Mouse (Mus musculus) embryonic facial prominence, embryonic 14.5 days (tissue): ENCODE data around the gene Rtca. TPM values are rescaled to one million over a fixed set of nuclear protein-coding genes. Genes with fewer than 3 reads are reported as not detected.

Source experiments
- ATAC-seq: fragments of 200-750 bp; cut with Nextera tagmentation; 2 replicates; pipeline ENCODE4 v1.8.0; 2017; ENCODE audit warnings: low read depth, moderate number of reproducible peaks, moderate TSS enrichment
- DNase-seq: peaks from one replicate; pipeline ENCODE4 v3.0.0-alpha.2; 2015; ENCODE audit warnings: low spot score
- H3K27ac ChIP-seq: fragments of 300-500 bp; sonication (generic); replicated peaks from 2 replicates; pipeline ENCODE4 v1.5.1; 2014; ENCODE audit warnings: low read depth, mild to moderate bottlenecking, low read length, moderate library complexity
- H3K27me3 ChIP-seq: fragments of 300-500 bp; sonication (generic); replicated peaks from 2 replicates; pipeline ENCODE4 v1.6.1; 2014; ENCODE audit warnings: low read length; ENCODE audit not compliant: control insufficient read depth, insufficient read depth
- H3K36me3 ChIP-seq: fragments of 300-500 bp; sonication (generic); 2 replicates; pipeline ENCODE4 v1.6.1; 2014; ENCODE audit warnings: low read length, mixed read lengths; ENCODE audit not compliant: control insufficient read depth, insufficient read depth
- H3K4me1 ChIP-seq: fragments of 300-500 bp; sonication (generic); 2 replicates; pipeline ENCODE4 v1.6.1; 2014; ENCODE audit warnings: antibody characterized with exemption, low read length; ENCODE audit not compliant: control insufficient read depth, insufficient read depth
- H3K4me2 ChIP-seq: fragments of 300-500 bp; sonication (generic); 2 replicates; pipeline ENCODE4 v1.6.1; 2014; ENCODE audit warnings: low read depth, mild to moderate bottlenecking, low read length, moderate library complexity, mixed read lengths
- H3K4me3 ChIP-seq: fragments of 300-500 bp; sonication (generic); 2 replicates; pipeline ENCODE4 v1.5.1; 2014; ENCODE audit warnings: low read depth, mild to moderate bottlenecking, low read length
- H3K9ac ChIP-seq: fragments of 300-500 bp; sonication (generic); 2 replicates; pipeline ENCODE4 v1.6.1; 2014; ENCODE audit warnings: low read depth, mild to moderate bottlenecking, low read length, moderate library complexity, mixed read lengths
- H3K9me3 ChIP-seq: fragments of 300-500 bp; sonication (generic); 2 replicates; pipeline ENCODE4 v1.6.1; 2016; ENCODE audit warnings: low read length; ENCODE audit not compliant: control insufficient read depth
- WGBS: fragments of 180-500 bp; shearing (Covaris S2); extraction: QIAGEN DNeasy Blood & Tissue Kit; methylation state at CpG from one replicate; pipeline ENCODE4 v1.1.7; 2014; 5-methylcytosine and 5-hydroxymethylcytosine counted together
- polyA plus RNA-seq: library from polyadenylated mRNA; unstranded; fragments of >200 nt; fragmentation: Nextera tagmentation; extraction: Ambion mirVana; gene quantifications from 2 replicates; pipeline ENCODE4 v1.2.1, GENCODE M21; 2014

Gene Rtca
- polyA plus RNA-seq: 67.0 and 76.9 TPM in 2 replicates

GRCm38 (mm10) chr3:116507772-116508351 lies at the start of gene Rtca:
Gene Rtca (minus strand): TSS chr3:116508208.
- peaks cover 11% of the 10 kb centered on the region for H3K4me1 ChIP-seq
- ATAC-seq: peak; percentile 95
- peaks cover 34% of the 10 kb centered on the region for H3K36me3 ChIP-seq
- peak within 1 kb of the TSS; percentile 92 for H3K9ac ChIP-seq
- 0% methylated on average over 16 of the region's 44 CpGs for WGBS
- peak within 1 kb of the TSS; percentile 74 for H3K27ac ChIP-seq
- H3K9me3 ChIP-seq: no peaks in the 10 kb centered on the region
- H3K4me3 ChIP-seq: peak within 1 kb of the TSS; percentile 89
- H3K4me2 ChIP-seq: peak within 1 kb of the TSS; percentile 73
- H3K27me3 ChIP-seq: no peaks in the 10 kb centered on the region
- peak; percentile 97 for DNase-seq

- DNase-seq: no peak
- WGBS: 83% methylated on average over 5 of the region's 5 CpGs
These were observed 43.4 kb upstream of the Rtca start for GRCm38 (mm10) chr3:116551362-116551761.

GRCm38 (mm10) chr3:116547430-116547829 lies 39.4 kb upstream of the Rtca start:
- Histone ChIP-seq H3K27ac (no peak overlapping the region), H3K36me3 (peaks cover 48% of the 10 kb centered on the region), H3K4me1 (no peaks in the 10 kb centered on the region), H3K9me3 (no peaks in the 10 kb centered on the region), H3K4me3 (no peak overlapping the region), H3K27me3 (no peaks in the 10 kb centered on the region), H3K9ac (no peak overlapping the region), H3K4me2 (no peak overlapping the region)
- ATAC-seq (no peak), DNase-seq (no peak)
- WGBS: 90% methylated on average over 5 of the region's 5 CpGs

More at GRCm38 (mm10) chr3:116551362-116551761, 43.4 kb upstream of the Rtca start:
- no peaks in the 10 kb centered on the region for H3K4me1 ChIP-seq
- no peaks in the 10 kb centered on the region for H3K27me3 ChIP-seq
- no peaks in the 10 kb centered on the region for H3K9me3 ChIP-seq
- no peak overlapping the region for H3K27ac ChIP-seq
- H3K4me2 ChIP-seq: no peak overlapping the region
- no peak overlapping the region for H3K4me3 ChIP-seq
- H3K9ac ChIP-seq: no peak overlapping the region
- H3K36me3 ChIP-seq: peaks cover 22% of the 10 kb centered on the region; the same call in 1 of the 2 replicates
- ATAC-seq: no peak

GRCm38 (mm10) chr3:116542532-116542931 lies 34.5 kb upstream of the Rtca start:
- ATAC-seq (no peak), DNase-seq (no peak)
- Histone ChIP-seq H3K9ac (no peak overlapping the region), H3K4me2 (no peak overlapping the region), H3K4me1 (no peaks in the 10 kb centered on the region), H3K9me3 (no peaks in the 10 kb centered on the region), H3K36me3 (peaks cover 59% of the 10 kb centered on the region), H3K27me3 (no peaks in the 10 kb centered on the region), H3K27ac (no peak overlapping the region), H3K4me3 (no peak overlapping the region)
- 80% methylated on average over 3 of the region's 3 CpGs for WGBS

GRCm38 (mm10) chr3:116542070-116542469 lies 34.1 kb upstream of the Rtca start:
- no peak overlapping the region for H3K4me3 ChIP-seq
- ATAC-seq: no peak
- H3K4me1 ChIP-seq: no peaks in the 10 kb centered on the region
- H3K27me3 ChIP-seq: no peaks in the 10 kb centered on the region
- H3K4me2 ChIP-seq: no peak overlapping the region
- no peak overlapping the region for H3K9ac ChIP-seq
- peaks cover 58% of the 10 kb centered on the region for H3K36me3 ChIP-seq
- DNase-seq: no peak
- no peak overlapping the region for H3K27ac ChIP-seq
- WGBS: 90% methylated on average over 2 of the region's 2 CpGs
- H3K9me3 ChIP-seq: no peaks in the 10 kb centered on the region

- Histone ChIP-seq H3K36me3 (peaks cover 52% of the 10 kb centered on the region), H3K9ac (no peak overlapping the region), H3K4me2 (no peak overlapping the region), H3K4me1 (no peaks in the 10 kb centered on the region), H3K4me3 (no peak overlapping the region), H3K27ac (no peak overlapping the region), H3K9me3 (no peaks in the 10 kb centered on the region), H3K27me3 (no peaks in the 10 kb centered on the region)
- 51% methylated on average over 6 of the region's 6 CpGs for WGBS
- DNase-seq (no peak), ATAC-seq (no peak)
These were observed 29.2 kb upstream of the Rtca start for GRCm38 (mm10) chr3:116537200-116537573.

- Histone ChIP-seq H3K9ac (no peak overlapping the region), H3K4me1 (no peaks in the 10 kb centered on the region), H3K9me3 (no peaks in the 10 kb centered on the region), H3K4me2 (no peak overlapping the region), H3K36me3 (peaks cover 50% of the 10 kb centered on the region), H3K27ac (no peak overlapping the region), H3K27me3 (no peaks in the 10 kb centered on the region), H3K4me3 (no peak overlapping the region)
- DNase-seq: no peak
- 71% methylated on average over 16 of the region's 16 CpGs for WGBS
- ATAC-seq: no peak
These were observed 28.6 kb upstream of the Rtca start for GRCm38 (mm10) chr3:116536428-116537199.

- 65% methylated on average over 4 of the region's 4 CpGs for WGBS
- ATAC-seq (no peak), DNase-seq (peak; percentile 40)
- Histone ChIP-seq H3K4me1 (no peaks in the 10 kb centered on the region), H3K4me3 (no peak overlapping the region), H3K4me2 (no peak overlapping the region), H3K9ac (no peak overlapping the region), H3K27ac (no peak overlapping the region; the same call in 1 of the 2 replicates), H3K9me3 (no peaks in the 10 kb centered on the region), H3K27me3 (no peaks in the 10 kb centered on the region), H3K36me3 (peaks cover 19% of the 10 kb centered on the region)
These were observed 22.8 kb upstream of the Rtca start for GRCm38 (mm10) chr3:116530826-116531225.
